Mouse (Mus musculus): ENCODE measurements at regions not wholly inside any gene's neighbourhood (a gene's known extent, or its start where the extent isn't known, plus 50 kb on each side); places are given as distances from the start of the nearest gene placed in this dataset.

- DNase-seq (ENCODE audit: low read depth, low spot score), result no peak
Measured at GRCm38 (mm10) chr1:34739621-34740020, 103.2 kb downstream of the Fam168b start.

- no peak for DNase-seq (ENCODE audit: low read depth, low spot score)
Measured at GRCm38 (mm10) chr1:34740891-34741290, 102.0 kb downstream of the Fam168b start.

GRCm38 (mm10) chr1:34742234-34742633 lies 100.6 kb downstream of the Fam168b start:
- no peak for DNase-seq (ENCODE audit: low read depth, low spot score)

GRCm38 (mm10) chr1:34745881-34746280 lies 97.0 kb downstream of the Fam168b start:
- DNase-seq (ENCODE audit: low read depth, low spot score), result no peak

- no peak for DNase-seq (ENCODE audit: low read depth, low spot score)
Measured at GRCm38 (mm10) chr1:34749161-34750040, 93.5 kb downstream of the Fam168b start.

GRCm38 (mm10) chr1:34750061-34751054 lies 92.5 kb downstream of the Fam168b start:
- no peak for DNase-seq (ENCODE audit: low read depth, low spot score)

- DNase-seq (ENCODE audit: low read depth, low spot score), result no peak
Measured at GRCm38 (mm10) chr1:34751128-34751527, 91.7 kb downstream of the Fam168b start.

- DNase-seq (ENCODE audit: low read depth, low spot score), result no peak
Measured at GRCm38 (mm10) chr1:34753581-34753980, 89.3 kb downstream of the Fam168b start.

- no peak for DNase-seq (ENCODE audit: low read depth, low spot score)
Measured at GRCm38 (mm10) chr1:34760547-34760946, 82.3 kb downstream of the Fam168b start.

GRCm38 (mm10) chr1:34761436-34761835 lies 81.4 kb downstream of the Fam168b start:
- DNase-seq (ENCODE audit: low read depth, low spot score), result no peak

GRCm38 (mm10) chr1:34761870-34762269 lies 81.0 kb downstream of the Fam168b start:
- no peak for DNase-seq (ENCODE audit: low read depth, low spot score)
